Mouse (Mus musculus): ENCODE data around the gene Midn. TPM values are rescaled to one million over a fixed set of nuclear protein-coding genes. Genes with fewer than 3 reads are reported as not detected.

Gene Midn
- polyA plus RNA-seq (2012; fragmentation: generic; extraction: Trizol) = 10 to 100 TPM; 25.4 to 86.5 TPM

GRCm38 (mm10) chr10:80147719-80148601 is at the start of gene Midn:
Gene Midn, plus strand, starts transcription at chr10:80148272.

GRCm38 (mm10) chr10:80105460-80105859 is 42.6 kb upstream of the Midn start, which contains the start of gene Sbno2:
Gene Sbno2, minus strand, starts transcription at chr10:80105571.

GRCm38 (mm10) chr10:80115290-80115943 is 32.7 kb upstream of the Midn start, which contains the start of gene Stk11:
Gene Stk11, plus strand, starts transcription at chr10:80115803.

GRCm38 (mm10) chr10:80138553-80139438 is 9.3 kb upstream of the Midn start, which contains the start of gene Atp5d:
Gene Atp5d, plus strand, starts transcription at chr10:80138632.

GRCm38 (mm10) chr10:80140666-80141035 is 7.4 kb upstream of the Midn start, which contains the start of gene Cbarp:
Gene Cbarp, minus strand, starts transcription at chr10:80140835.

GRCm38 (mm10) chr10:80165392-80166128 is 17.5 kb downstream of the Midn start, which contains the start of gene Cirbp:
Gene Cirbp, plus strand, starts transcription at chr10:80165985.

GRCm38 (mm10) chr10:80172527-80173292 is 24.6 kb downstream of the Midn start, which contains the start of gene 1600002K03Rik:
Gene 1600002K03Rik, plus strand, starts transcription at chr10:80172944.

GRCm38 (mm10) chr10:80179068-80180051 is 31.3 kb downstream of the Midn start, which contains the start of gene Efna2:
Gene Efna2, plus strand, starts transcription at chr10:80179482.

Other genes with a start within 250 kb of the Midn start
- 10 to 100 TPM; 43.2 to 83.7 TPM for gene Med16, start 239.3 kb upstream of the Midn start, polyA plus RNA-seq (2012; fragmentation: generic; extraction: Trizol)
- not detected for gene Gm26602, start 237.4 kb upstream of the Midn start, polyA plus RNA-seq (2012; fragmentation: generic; extraction: Trizol)
- gene Kiss1r, start 231.3 kb upstream of the Midn start, polyA plus RNA-seq (2012; fragmentation: generic; extraction: Trizol) = 1 to 10 TPM in 1 of 2 experiments, under 1 TPM in 1; 0.13 to 3.3 TPM
- gene R3hdm4, start 227.1 kb upstream of the Midn start, polyA plus RNA-seq (2012; fragmentation: generic; extraction: Trizol) = 100 to 1,000 TPM in 1 of 2 experiments, 10 to 100 TPM in 1; 61.0 to 121 TPM
- gene Arid3a, start 221.2 kb upstream of the Midn start, polyA plus RNA-seq (2012; fragmentation: generic; extraction: Trizol) = under 1 TPM; 0.29 to 0.85 TPM
- gene Wdr18, start 188.1 kb upstream of the Midn start, polyA plus RNA-seq (2012; fragmentation: generic; extraction: Trizol) = 100 to 1,000 TPM in 1 of 2 experiments, 10 to 100 TPM in 1; 29.0 to 130 TPM
- under 1 TPM; 0.12 to 0.79 TPM for gene Grin3b, start 177.6 kb upstream of the Midn start, polyA plus RNA-seq (2012; fragmentation: generic; extraction: Trizol)
- gene Tmem259, start 163.9 kb upstream of the Midn start, polyA plus RNA-seq (2012; fragmentation: generic; extraction: Trizol) = 100 to 1,000 TPM; 105 to 141 TPM
- 100 to 1,000 TPM; 426 to 430 TPM for gene Cnn2, start 159.7 kb upstream of the Midn start, polyA plus RNA-seq (2012; fragmentation: generic; extraction: Trizol)
- 1 to 10 TPM; 3.5 to 8.4 TPM for gene Abca7, start 151.8 kb upstream of the Midn start, polyA plus RNA-seq (2012; fragmentation: generic; extraction: Trizol)
- under 1 TPM; 0.58 to 0.84 TPM for gene Arhgap45, start 131.6 kb upstream of the Midn start, polyA plus RNA-seq (2012; fragmentation: generic; extraction: Trizol)
- 100 to 1,000 TPM; 195 to 403 TPM for gene Polr2e, start 108.5 kb upstream of the Midn start, polyA plus RNA-seq (2012; fragmentation: generic; extraction: Trizol)
- gene Gpx4, start 101.1 kb upstream of the Midn start, polyA plus RNA-seq (2012; fragmentation: generic; extraction: Trizol) = 1,000 to 10,000 TPM; 1,157 to 1,905 TPM
- 10 to 100 TPM; 15.6 to 42.5 TPM for gene Sbno2, start 42.7 kb upstream of the Midn start, polyA plus RNA-seq (2012; fragmentation: generic; extraction: Trizol)
- 100 to 1,000 TPM in 1 of 2 experiments, 10 to 100 TPM in 1; 91.0 to 141 TPM for gene Stk11, start 32.5 kb upstream of the Midn start, polyA plus RNA-seq (2012; fragmentation: generic; extraction: Trizol)
- gene Atp5d, start 9.6 kb upstream of the Midn start, polyA plus RNA-seq (2012; fragmentation: generic; extraction: Trizol) = 1,000 to 10,000 TPM in 1 of 2 experiments, 100 to 1,000 TPM in 1; 776 to 1,441 TPM
- 10 to 100 TPM in 1 of 2 experiments, 1 to 10 TPM in 1; 4.8 to 18.5 TPM for gene Cbarp, start 7.4 kb upstream of the Midn start, polyA plus RNA-seq (2012; fragmentation: generic; extraction: Trizol)
- 100 to 1,000 TPM in 1 of 2 experiments, 10 to 100 TPM in 1; 20.0 to 104 TPM for gene Cirbp, start 17.7 kb downstream of the Midn start, polyA plus RNA-seq (2012; fragmentation: generic; extraction: Trizol)
- gene 1600002K03Rik, start 24.7 kb downstream of the Midn start, polyA plus RNA-seq (2012; fragmentation: generic; extraction: Trizol) = 10 to 100 TPM; 22.6 to 31.6 TPM
- gene Efna2, start 31.2 kb downstream of the Midn start, polyA plus RNA-seq (2012; fragmentation: generic; extraction: Trizol) = 1 to 10 TPM; 1.7 to 6.3 TPM
- 10 to 100 TPM; 28.9 to 57.4 TPM for gene Mum1, start 78.2 kb downstream of the Midn start, polyA plus RNA-seq (2012; fragmentation: generic; extraction: Trizol)
- gene Ndufs7, start 100.8 kb downstream of the Midn start, polyA plus RNA-seq (2012; fragmentation: generic; extraction: Trizol) = 100 to 1,000 TPM; 324 to 363 TPM
- 100 to 1,000 TPM; 114 to 121 TPM for gene Gamt, start 112.7 kb downstream of the Midn start, polyA plus RNA-seq (2012; fragmentation: generic; extraction: Trizol)
- 100 to 1,000 TPM in 1 of 2 experiments, 10 to 100 TPM in 1; 75.3 to 145 TPM for gene Dazap1, start 113.2 kb downstream of the Midn start, polyA plus RNA-seq (2012; fragmentation: generic; extraction: Trizol)
- gene Rps15, start 144.2 kb downstream of the Midn start, polyA plus RNA-seq (2012; fragmentation: generic; extraction: Trizol) = over 10,000 TPM in 1 of 2 experiments, 1,000 to 10,000 TPM in 1; 7,724 to 18,727 TPM
- gene Apc2, start 147.7 kb downstream of the Midn start, polyA plus RNA-seq (2012; fragmentation: generic; extraction: Trizol) = 1 to 10 TPM in 1 of 2 experiments, under 1 TPM in 1; 0.41 to 6.4 TPM
- gene 2310011J03Rik, start 172.3 kb downstream of the Midn start, polyA plus RNA-seq (2012; fragmentation: generic; extraction: Trizol) = 10 to 100 TPM; 76.4 to 84.3 TPM
- gene Pcsk4, start 181.2 kb downstream of the Midn start, polyA plus RNA-seq (2012; fragmentation: generic; extraction: Trizol) = 1 to 10 TPM; 6.8 to 9.2 TPM
- 1 to 10 TPM; 1.6 to 4.4 TPM for gene Reep6, start 181.7 kb downstream of the Midn start, polyA plus RNA-seq (2012; fragmentation: generic; extraction: Trizol)
- gene Adamtsl5, start 200.1 kb downstream of the Midn start, polyA plus RNA-seq (2012; fragmentation: generic; extraction: Trizol) = 10 to 100 TPM in 1 of 2 experiments, 1 to 10 TPM in 1; 2.5 to 11.0 TPM
- gene Plk5, start 208.2 kb downstream of the Midn start, polyA plus RNA-seq (2012; fragmentation: generic; extraction: Trizol) = not detected
- gene Mex3d, start 239.4 kb downstream of the Midn start, polyA plus RNA-seq (2012; fragmentation: generic; extraction: Trizol) = 10 to 100 TPM in 1 of 2 experiments, 1 to 10 TPM in 1; 8.8 to 32.5 TPM

All from C3H10T1/2 (cell line).